Mouse (Mus musculus) sigmoid colon, adult 10 weeks (tissue): ENCODE measurements around the gene Strip2. TPM values are rescaled to one million over a fixed set of nuclear protein-coding genes. Genes with fewer than 3 reads are reported as not detected.

Source experiments
- polyA plus RNA-seq: library from polyadenylated mRNA; stranded (reverse); fragments of 350-450 nt; fragmentation: Illumina TruSeq; extraction: RNeasy Lipid Tissue Mini Kit (QIAGEN cat#74804); gene quantifications from one replicate; pipeline ENCODE4 v1.2.3, GENCODE M21; 2014; ENCODE audit warnings: low read depth, low replicate concordance

The Strip2 gene
- polyA plus RNA-seq: 10.9 TPM

GRCm38 (mm10) chr6:29916530-29917382, at the start of gene Strip2:
Gene Strip2, plus strand, starts transcription at chr6:29917012.

Other genes with a start within 250 kb of the Strip2 start
- gene Tspan33, start 222.8 kb upstream of the Strip2 start, polyA plus RNA-seq: 5.7 TPM
- 5.0 TPM for gene Smo, start 181.5 kb upstream of the Strip2 start, polyA plus RNA-seq
- gene Ahcyl2, start 149.0 kb upstream of the Strip2 start, polyA plus RNA-seq: 786 TPM
- 11.7 TPM for gene Nrf1, start 131.0 kb downstream of the Strip2 start, polyA plus RNA-seq